Mouse (Mus musculus): Measurements from ENCODE around the gene Gm44790.

Gene Gm44790

DNA sequence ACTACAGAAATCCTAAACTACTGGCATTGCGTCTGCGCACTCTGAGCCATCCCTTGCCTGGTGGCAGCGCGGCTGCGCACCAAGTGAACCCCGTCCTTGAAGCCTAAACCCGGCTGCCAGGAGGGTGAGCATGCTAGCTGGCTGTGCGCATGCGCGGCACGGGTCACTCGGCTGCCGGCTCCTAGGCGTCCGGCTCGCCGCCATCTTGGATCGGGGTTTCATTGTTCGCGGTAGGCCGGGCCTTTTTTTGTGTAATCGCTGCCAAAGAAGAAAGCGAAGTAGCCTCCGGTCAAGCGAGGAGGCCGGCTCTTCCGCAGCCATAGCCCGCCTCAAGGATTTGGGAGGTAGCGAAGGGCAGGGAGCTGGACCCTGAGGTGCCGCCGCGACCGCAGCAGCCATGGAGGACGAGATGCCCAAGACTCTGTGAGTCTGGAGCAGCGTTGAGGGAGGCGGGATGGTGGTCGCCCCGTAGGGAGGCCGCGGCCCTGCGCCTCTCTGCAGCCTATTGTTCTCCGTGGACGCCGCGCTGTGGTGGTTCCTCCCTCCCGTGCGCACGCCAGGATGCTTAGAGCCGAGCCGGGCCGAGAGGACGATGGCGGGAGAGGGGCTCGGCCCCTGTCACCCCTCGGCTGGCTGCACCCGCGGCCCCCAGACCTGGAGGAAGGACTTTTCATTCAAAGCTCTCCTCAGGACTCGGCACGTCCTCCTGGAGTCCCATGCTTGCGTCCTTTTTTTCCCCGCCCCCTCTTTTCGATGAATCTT lies 22.2 kb upstream of the Gm44790 start, which contains the start of gene Tia1:
Gene Tia1 (plus strand): TSS at position 120 of the 762 bp plus-strand sequence.
- peak; percentile 98 for DNase-seq (ENCODE audit: low spot score)

DNA sequence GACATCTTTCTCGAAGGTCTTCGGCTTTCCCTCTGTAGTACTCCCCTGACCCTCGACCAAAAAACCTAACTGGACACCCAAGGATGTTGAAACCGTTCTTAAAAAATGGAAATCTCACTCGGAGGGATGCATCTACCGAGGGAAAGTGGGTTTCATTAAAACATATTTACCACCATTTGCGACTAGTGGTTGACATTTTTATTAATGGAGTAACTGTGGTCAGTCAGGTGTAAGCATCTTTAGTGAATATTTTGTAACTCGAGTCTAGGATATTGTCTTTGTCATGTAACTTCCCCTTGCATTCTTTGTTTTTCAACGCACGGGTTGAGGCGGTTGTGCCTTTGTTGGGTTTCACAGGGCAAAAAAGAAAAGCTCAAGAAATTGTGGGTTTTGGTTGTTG lies 21.5 kb upstream of the Gm44790 start:
- DNase-seq (ENCODE audit: low spot score) = no peak

DNA sequence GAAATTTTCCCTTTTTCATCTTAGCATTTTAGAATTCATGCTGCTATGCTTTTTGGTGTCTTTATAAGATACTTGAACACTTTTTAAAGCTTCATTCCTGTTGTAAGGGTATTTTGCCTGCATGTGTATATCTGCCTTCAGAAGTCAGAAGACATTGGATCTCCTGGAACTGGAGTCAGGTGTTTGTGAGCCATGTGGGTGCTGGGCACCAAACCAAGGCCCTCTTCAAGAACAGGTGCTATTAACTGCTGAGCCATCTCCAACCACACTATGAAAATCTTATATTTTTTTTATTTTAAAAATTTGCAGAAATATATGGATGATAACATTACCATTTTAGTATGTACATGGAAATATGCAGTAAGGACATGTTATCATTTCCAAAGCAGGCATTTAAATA lies 20.2 kb upstream of the Gm44790 start:
- no peak for DNase-seq (ENCODE audit: low spot score)

DNA sequence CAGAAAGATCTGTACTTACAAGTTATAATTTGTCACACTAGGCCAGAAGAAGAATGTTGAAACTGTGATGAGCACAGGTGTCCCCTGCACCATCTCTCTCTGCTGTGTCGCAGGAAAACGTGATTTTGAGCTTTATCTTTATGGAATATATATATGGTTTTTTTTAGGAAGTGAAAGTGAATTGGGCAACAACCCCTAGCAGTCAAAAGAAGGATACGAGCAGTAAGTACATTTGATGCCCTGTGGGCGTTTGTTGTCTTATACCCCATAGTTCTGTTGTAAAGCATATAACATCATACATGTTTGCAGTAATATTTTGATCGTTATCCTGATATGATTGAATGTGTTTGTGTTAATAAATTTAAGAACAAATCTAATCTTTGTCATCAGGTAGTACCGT lies 7.7 kb upstream of the Gm44790 start:
- no peak for DNase-seq (ENCODE audit: low spot score)

DNA sequence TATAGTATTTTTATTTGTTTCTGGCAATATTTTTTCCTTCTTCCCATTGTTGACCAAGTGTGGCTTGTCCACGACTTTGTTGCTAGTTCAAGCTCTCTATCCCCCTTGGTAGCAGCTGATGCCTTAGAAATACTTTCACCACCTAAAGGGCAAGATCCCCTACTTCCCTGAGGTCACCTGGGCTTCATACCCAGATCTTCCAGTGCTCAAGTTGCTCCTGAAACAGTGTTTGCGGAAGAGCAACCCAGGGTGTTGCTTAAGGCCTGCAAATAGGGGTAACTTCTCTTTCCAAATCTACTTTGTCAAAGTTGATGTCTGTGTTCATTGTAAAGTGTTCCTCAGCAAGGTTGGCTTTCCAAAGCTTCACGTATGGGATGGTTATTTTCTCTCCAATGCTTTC lies 7.2 kb upstream of the Gm44790 start:
- no peak for DNase-seq (ENCODE audit: low spot score)

DNA sequence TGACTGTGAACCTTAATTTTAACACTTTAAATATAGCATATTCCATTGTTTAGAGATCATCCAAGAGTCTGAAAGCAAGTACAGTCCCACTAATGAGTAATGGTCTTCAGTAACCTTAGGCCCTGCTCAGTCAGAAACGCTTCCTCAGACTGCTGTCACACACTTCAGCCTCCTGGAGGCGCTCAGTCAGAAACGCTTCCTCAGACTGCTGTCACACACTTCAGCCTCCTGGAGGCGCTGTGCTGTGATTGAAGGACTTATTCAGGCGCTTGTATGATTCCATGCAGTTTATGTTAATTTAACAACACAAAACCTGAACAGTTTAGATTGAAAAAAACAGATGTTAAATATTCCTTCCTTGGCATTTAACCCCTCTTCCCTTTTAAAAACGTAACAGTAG lies 6.0 kb upstream of the Gm44790 start:
- peak; percentile 39 for DNase-seq (ENCODE audit: low spot score)

DNA sequence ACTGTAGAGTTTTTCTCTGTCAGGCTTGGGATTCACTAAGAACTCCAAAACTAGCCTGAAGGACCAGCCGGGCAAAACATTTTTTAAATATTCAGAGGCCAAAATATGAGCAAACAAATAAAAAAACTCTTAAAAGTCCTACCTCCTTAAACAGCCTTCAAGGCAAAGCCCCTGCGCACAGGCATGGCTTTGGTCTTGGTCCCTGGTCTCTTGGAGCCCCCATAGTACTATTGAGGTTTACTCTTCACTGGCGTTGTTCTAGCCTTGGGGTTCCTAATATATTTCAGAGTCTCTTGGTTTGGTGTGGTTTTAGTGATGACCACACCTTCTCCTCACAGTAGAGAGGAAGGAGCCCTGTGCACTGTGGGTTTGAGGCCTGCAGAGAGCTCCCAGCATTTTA lies 5.1 kb downstream of the Gm44790 start:
- no peak for DNase-seq (ENCODE audit: low spot score)

DNA sequence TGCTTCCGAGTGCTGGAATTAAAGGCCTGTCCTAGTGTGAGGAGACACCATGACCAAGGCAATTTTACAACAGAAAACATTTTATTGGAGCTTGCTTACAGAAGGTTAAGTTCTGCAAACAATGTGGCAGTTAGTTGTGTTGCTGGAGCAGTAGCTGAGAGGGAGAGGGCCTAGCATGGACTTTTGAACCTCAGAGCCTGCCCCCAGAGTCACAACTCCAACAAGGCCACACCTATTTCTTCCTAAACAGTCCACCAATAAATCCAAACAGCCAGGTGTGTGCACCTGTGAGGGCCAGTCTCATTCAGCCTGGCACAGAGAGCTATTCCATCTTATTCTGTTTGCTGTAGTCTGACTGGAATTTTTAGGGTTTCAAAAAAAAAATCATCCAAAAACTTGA lies 7.2 kb downstream of the Gm44790 start:
- DNase-seq (ENCODE audit: low spot score) = no peak

DNA sequence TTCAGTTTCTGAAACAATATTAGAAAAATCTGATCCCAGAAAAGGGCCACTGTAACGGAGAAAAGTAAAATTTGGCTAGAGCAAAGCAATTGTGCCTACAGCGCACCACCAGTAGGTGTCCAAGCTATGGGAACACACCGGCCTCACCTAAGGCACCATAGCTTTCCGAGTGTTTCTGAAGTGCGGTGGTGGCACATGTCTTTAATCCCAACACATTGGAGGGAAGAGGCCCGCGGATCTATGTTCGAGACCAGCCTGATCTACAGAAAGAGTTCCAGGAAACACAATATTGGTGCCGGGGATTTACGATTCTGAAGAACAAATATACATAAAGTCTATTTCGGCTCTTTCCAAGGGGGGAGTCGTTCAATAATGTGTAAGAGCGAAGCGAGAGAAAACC lies 11.3 kb downstream of the Gm44790 start:
- DNase-seq (ENCODE audit: low spot score) = peak; percentile 64

DNA sequence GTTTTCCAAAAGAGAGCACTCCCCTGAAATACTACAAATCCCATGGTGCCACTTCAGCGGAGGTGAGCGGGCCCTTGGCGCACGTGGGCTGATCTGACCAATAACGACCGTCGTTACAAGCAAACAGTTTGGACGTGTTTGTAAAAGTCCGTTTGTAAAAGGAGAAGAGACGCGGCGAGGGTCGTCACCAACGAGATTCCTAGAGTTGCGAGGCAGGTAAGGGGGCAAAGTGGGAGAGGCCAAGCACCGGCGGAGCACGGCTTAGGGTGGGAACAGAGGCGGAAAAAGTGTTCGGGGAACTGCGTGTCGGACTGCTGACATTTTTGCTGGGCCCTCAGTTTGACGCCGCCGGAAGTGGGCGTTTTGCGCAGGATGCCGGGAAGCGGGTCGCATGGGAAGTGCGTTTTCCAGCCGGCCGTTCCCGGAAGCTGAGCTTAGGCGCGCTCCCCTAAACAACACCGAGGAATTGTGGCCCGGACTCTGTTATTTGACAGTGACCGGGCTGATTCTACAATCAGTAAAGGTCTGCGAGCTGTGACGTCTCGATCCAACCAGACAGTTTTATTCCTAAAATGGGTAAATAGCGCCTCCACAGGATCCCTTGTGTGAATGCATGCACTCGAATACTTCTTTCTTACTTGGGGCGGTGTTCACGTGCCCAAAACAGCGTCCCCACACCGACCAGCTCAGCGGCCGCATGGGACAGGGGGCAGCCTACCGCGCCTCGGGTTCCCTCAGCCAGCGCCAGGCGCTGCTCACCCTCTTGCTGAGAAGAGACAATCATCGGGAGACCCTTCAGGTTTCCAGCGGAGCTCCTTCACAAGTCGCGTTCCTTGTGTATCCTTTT lies 12.0 kb downstream of the Gm44790 start, which contains the start of gene C87436:
Gene C87436 (plus strand): TSS at position 103 of the 847 bp plus-strand sequence.
- peak; percentile 91 for DNase-seq (ENCODE audit: low spot score)

DNA sequence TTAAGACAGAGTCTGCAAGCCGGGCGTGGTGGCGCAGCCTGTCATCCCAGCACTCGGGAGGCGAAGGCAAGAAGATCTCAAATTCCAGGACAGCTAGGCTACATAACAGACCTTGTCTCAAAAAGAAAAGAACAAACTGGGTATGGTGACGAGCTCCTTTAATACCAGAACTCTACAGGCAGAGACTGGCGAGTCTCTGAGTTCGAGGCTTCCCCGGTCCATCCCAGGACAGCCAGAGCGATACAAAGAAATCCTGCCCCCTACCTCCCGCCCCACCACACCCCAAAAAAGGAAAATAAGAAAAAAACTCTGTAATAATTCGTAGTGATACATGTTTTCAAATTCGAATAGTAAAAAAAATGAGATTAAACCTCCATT lies 12.7 kb downstream of the Gm44790 start:
- no peak for DNase-seq (ENCODE audit: low spot score)

DNA sequence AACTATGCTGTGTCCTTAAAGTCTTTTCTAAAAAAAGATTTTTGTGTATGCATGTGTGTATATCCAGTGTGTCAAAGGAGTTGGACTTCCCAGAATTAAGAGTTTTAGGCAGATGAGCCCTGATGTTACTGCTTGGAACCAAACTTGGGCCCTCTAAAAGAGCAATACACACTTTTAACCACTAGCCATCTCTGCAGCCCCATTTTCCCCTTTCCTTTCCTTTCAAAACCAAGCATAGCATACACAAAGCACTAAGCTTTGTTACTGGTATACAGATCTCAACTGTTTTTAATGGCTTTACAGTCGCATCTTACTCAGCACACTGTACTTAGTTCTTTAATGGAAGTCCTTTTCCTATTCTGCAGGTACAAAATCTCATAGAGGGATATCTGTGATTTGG lies 13.1 kb downstream of the Gm44790 start:
- no peak for DNase-seq (ENCODE audit: low spot score)

DNA sequence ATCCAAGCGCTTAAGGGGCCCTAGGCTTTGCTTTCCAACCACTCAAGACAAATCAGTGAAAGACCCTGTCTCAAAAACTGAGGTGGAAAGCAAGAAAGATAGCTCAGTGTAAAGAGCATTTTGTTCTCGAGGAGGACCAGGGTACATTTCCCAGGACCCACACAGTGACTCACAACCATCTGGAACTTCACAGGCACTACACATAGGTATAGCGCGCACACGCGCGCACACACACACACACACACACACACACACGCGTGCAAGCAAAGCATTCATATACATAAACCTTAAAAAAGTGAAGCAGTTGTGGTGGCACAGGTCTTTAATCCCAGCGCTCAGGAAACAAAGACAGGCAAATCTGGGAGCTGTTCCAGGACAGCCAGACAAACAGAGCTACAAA lies 15.1 kb downstream of the Gm44790 start:
- no peak for DNase-seq (ENCODE audit: low spot score)

DNA sequence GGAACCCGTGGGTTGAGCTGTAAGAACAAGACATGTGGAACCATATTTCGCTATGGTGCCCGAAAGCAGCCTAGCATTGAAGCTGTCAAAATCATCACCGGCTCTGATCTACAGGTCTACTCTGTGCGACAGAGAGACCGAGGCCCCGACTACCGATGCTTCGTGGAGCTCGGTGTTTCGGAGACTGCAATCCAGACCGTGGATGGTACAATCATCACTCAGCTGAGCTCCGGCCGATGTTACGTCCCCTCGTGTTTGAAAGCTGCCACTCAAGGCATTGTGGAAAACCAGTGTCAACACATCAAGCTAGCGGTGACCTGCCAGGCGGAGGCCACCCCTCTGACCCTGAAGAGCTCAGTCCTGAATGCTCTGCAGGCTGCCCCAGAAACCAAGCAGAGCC lies 19.1 kb downstream of the Gm44790 start:
- DNase-seq (ENCODE audit: low spot score) = no peak

DNA sequence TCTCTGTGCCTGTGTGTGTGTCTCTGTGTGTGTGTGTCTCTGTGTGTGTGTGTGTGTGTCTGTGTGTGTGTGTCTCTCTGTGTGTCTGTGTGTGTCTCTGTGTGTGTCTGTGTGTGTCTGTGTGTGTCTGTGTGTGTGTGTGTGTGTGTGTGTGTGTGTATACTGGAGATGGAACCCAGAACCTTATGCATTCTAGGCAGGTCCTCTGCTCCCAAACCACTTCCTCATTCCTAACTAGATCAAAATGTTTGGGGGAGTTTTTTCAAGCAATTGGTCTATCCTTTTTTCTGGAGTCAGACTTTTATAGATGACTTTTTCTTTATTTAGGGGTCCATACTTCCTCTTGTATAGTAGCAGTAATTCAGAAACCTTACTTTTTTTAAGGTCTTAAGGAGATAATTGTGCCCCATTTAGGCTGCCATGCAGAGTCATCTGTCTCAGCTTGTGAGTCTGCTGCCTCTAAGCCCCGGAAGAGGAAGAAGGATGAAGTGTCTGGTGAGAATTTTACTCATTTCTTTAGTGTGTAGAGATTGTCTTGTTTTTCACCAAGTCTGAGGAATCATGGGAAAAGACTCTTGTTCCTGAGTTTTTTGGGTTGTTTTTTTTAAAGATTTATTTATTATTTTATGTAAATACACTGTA lies 20.6 kb downstream of the Gm44790 start:
- DNase-seq (ENCODE audit: low spot score) = no peak

DNA sequence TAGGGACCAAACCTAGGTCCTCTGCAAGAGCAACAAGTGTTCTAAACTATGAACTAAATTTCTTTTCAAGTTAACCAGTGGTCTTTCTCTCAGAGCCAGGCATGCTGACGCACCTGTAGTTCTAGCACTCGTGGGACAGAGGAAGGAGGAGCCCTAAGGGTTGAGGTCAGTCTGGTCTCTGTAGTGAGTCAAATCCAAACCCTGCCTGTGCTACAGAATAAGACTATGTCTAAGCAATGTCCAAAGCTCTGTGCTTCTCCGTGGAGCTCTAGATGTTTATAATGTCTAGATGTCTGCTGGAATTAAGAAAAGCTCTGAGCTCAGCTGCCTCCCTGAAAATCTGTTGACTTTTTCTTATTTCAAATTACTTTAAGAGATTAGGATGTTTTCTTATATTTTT lies 30.3 kb downstream of the Gm44790 start:
- no peak for DNase-seq (ENCODE audit: low spot score)

DNA sequence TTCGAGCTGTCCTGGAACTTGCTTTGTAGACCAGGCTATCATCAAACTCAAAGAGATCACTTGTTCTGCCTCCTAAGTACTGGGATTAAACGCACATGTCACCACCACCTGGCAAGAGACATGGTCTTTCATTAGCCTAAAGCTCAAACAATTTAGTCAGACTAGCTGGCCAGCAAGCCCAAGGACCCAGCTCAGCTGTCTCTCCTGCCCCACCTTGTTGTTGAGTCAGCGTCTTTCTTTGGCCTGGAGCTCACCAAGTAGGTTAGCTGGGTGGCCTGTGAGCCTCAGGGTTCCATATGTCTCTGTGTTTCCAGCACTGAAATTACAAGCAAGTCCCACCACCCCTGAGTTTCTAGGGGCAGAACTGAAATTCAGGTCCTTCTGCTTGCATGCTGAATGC lies 36.6 kb downstream of the Gm44790 start:
- DNase-seq (ENCODE audit: low spot score) = no peak

DNA sequence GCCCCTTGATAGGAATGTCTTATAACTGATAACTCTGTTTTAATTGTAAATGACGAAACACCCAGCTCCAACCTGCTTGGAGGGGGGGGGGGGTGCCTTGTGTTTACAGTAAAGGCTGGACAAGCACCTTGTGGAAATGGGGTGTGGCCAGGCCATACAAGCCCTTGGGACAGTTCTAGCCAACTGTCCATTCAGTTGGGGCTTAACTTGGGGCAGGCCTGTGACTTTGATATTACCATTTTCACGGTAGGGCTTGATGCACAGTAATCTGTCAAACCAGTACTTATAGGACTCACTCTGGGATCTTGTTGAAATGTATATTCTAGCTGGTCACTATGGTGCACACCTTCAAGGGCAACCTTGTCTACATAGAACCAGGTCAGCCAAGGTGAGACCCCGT lies 44.9 kb downstream of the Gm44790 start:
- no peak for DNase-seq (ENCODE audit: low spot score)

DNA sequence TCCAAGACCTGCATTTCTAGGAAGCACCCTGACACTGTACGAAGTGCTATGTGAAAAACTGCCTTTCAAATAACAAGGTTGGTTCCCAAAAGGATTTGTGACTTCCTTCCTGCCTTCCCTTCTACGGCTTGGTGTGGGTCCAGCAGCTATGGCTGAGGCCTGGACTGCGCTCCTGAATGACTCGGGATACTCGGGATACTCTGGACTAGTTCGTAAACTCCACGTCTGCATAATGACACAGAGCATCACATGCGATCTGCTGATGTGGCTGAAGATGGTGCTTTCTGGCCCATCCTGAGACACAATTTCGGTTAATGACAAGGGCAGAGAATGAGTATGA lies 45.3 kb downstream of the Gm44790 start:
- DNase-seq (ENCODE audit: low spot score) = no peak

DNA sequence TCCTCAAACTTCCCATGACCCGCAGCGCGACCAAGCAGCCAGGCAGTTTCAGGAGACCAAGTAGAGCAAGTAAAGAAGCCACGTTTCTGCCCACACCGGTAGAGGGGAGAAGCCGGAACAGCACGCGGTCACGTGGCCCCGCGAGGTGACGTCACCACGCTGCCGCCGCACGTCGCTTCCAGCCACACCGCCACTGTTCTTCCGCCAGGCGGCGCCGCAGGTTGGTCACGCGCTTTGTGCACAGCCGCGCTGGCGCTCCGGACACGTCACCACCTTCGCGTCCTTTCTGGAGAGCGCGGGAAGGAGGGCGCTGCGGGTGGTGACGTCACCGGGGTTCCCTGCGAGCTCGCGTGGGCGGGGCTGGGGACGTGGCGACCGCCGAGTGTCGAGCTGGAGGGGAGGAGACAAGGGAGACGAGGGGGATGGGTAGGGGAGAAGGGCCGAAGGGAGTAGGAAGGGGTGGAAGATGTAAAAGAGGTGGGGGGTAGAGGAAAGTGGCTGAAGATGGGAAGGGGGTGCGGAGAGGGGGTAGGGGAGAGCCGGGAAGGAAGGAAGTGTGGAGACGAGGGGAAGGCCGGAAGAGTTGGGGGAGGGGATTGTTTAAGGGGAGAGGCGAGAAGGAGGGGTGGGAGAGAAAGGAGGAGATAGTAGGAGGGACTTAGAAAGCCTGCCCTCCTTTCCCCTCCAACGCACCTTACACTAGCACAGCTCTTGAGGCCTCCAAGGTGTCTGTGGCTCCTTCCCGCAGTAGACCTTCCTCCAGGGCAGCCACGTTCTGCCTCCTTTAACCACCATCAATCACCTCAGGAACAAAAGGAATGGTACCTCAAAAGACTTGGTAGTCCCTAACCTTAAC lies 45.9 kb downstream of the Gm44790 start:
- DNase-seq (ENCODE audit: low spot score) = peak; percentile 100

DNA sequence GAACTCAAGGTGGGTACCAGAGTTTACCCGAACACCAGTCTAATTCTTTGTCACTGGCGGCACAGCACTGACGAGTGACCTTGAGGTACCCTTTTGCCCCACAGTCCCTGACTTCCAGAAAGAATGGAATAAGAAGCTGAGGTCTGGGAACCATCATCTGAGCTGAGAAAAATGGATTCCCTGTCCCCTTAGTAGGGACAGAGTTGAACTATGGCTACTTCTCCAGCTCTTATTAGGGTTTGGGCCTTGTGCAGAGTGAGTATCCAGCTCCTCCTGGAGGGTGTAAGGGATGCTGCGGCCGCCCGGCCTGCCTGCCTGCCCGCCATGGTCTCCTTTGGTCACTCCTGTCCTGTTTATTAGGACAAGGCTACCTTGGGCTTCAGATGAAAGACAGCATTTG lies 46.6 kb downstream of the Gm44790 start:
- no peak for DNase-seq (ENCODE audit: low spot score)

DNA sequence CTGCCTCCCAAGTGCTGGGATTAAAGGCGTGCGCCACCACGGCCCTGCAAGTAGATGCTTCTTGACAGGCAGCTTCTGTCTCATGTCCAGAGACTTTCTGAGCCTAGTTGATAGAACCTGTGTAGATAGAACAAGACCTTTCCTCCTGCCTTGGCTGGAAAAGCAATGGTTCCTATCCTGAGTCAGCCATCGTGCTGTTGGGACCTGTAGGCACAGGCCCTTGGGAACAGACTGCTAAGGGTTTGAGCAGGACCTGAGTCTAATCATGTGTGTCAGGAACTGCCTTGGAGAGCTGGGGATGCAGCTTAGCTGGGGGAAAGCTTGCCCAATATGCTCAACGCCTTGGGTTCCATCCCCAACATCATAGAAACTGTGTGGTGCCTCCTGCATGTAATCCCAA lies 47.6 kb downstream of the Gm44790 start:
- DNase-seq (ENCODE audit: low spot score) = no peak

Data from T-cell, adult 2 months (primary cell).